Mouse (Mus musculus) c-Kit-positive CD71-positive TER-119-positive erythroid progenitor cells, embryonic 14.5 days (primary cell): Measurements from ENCODE around the gene Frem2.
A peak's percentile ranks its signal among the peaks of the same experiment; 100 is the strongest.

ENCODE experiments used
- DNase-seq: peaks from one replicate; pipeline ENCODE4 v3.0.0-alpha.2; 2013; ENCODE audit warnings: low spot score

The Frem2 gene

DNA sequence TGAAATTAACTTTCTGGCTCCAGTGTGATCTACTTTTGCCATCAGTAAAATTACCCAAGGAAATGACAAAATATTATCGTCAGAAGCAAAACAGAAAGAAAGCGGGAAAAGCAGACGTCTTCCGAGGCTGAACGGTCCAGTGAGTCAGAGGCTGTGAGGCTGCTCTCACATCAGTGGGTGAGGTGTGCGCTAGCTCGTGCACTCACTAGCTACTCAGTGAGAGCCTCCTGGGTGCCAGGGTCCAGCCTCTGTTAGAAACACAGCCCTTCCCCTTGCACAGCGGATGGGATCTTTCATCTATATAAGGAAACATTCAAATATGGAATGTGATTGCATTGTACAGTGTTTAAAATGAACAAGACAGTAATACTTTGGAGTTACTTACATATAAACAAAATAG lies 36.8 kb downstream of the Frem2 start:
- no peak for DNase-seq

DNA sequence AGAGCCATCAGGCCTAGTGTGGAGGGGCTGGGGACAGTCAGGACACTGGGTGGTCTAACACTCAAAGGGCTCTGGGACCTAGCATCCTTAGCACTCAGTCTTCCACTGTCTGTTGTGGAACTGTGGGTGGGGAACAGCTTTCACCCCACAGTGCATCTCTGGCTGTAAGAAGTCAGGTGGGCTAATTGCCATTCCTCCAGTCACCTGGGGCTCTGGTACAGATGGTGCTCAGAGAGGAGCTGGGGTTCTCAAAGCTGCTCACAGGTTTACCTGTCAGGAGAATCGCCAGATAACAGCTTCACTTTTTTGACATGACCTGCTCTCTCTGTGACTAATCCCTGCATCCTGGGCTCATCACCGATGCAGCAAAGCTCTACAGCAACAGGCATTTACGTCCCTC lies 46.0 kb downstream of the Frem2 start:
- DNase-seq: no peak

GRCm38 (mm10) chr3:53609851-53610250 lies 47.3 kb downstream of the Frem2 start:
- DNase-seq: no peak

DNA sequence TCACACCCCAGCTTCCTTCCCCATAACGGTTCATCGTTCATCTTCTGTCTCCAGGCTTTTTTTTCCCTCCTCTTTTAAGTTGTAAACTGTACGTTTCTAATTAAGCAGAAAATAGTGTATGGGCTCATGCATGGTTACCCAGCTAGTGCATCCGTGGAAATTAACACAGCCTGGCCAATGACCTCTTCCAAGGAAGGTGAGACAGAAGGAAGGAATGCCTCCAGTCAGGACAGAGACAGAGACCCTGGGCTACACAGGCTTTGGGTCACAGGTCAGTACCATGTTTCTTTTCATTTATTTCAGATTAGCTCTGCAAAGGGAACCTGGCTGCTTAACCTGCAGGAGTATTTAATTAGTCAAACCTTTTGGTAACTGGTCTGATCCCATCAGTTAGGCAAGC lies 57.0 kb downstream of the Frem2 start:
- no peak for DNase-seq

- DNase-seq: no peak
Observed at GRCm38 (mm10) chr3:53599315-53599714, 57.8 kb downstream of the Frem2 start.

DNA sequence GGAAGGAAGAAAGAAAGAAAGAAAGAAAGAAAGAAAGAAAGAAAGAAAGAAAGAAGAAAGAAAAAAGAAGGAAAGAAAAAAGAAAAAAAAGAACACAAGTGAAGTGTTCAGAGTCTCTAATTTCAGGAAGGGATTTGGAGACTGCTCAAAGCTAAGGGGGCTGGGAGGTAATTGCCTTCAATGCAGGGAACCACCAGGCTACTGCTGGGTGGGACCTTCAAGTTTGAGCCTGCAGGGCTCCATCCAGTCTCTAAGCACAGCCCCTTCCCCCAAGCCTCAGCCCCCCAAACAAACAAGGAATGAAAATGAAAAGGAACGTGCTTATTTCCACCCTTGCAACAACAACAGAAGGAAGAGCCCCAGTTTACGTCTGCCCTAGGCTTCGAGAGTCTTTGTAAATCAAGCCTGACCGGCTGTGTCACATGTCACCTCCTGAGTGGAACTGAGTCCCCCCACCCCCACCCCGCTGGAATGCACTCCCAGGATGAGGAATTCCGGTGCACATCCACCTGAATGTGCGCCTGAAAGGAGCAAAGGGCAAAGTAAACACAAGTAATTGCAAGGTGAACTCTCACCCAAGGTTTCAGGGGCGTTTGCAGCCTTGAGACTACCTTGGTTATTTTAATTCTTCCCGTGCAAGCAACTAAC lies 58.9 kb downstream of the Frem2 start:
- DNase-seq: no peak

DNA sequence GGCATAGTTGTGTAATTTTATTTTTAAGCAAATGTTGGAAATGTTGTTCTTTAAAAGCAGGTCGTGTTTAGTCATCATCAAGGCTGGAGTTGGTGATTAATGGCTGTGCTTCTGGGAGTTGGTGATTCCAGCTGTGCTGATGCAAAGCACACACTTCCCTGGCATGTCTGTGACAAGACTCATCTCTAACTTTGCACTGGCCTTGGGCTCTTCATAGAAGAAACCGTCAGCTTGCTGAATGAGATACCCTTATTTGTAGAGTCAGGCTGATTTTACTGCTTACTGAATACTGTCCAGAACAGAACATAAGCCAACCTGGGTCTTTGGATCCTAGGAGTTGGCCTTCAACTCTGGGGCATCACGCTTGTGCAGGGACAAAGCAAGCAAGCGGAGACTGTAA lies 62.7 kb downstream of the Frem2 start:
- no peak for DNase-seq

- no peak for DNase-seq
Observed at GRCm38 (mm10) chr3:53593718-53594117, 63.4 kb downstream of the Frem2 start.

- DNase-seq: no peak
Observed at GRCm38 (mm10) chr3:53592036-53592435, 65.1 kb downstream of the Frem2 start.

- DNase-seq: peak; percentile 18
Observed at GRCm38 (mm10) chr3:53590139-53590621, 67.0 kb downstream of the Frem2 start.

DNA sequence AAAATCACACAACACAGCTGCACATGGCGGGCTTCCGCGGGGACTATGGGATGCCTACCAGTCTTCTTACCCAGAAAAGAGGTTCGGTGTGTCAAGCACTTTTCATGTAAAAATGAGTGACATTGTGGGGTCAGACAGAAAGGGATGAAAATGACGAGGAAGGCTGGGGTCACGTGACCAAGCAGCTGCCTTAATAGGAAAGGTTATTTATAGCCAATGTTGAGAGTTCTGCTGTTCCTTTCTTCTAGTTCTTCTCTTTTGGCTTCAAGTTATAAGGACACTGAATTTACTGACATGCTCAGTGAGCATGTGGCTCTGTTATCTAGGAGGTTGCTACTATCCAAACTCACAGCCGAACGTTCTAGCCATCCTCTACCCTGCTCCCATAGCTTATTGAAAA lies 73.9 kb downstream of the Frem2 start:
- no peak for DNase-seq

- DNase-seq: no peak
Observed at GRCm38 (mm10) chr3:53580596-53581254, 76.4 kb downstream of the Frem2 start.

- DNase-seq: no peak
Observed at GRCm38 (mm10) chr3:53579121-53579704, 77.9 kb downstream of the Frem2 start.

DNA sequence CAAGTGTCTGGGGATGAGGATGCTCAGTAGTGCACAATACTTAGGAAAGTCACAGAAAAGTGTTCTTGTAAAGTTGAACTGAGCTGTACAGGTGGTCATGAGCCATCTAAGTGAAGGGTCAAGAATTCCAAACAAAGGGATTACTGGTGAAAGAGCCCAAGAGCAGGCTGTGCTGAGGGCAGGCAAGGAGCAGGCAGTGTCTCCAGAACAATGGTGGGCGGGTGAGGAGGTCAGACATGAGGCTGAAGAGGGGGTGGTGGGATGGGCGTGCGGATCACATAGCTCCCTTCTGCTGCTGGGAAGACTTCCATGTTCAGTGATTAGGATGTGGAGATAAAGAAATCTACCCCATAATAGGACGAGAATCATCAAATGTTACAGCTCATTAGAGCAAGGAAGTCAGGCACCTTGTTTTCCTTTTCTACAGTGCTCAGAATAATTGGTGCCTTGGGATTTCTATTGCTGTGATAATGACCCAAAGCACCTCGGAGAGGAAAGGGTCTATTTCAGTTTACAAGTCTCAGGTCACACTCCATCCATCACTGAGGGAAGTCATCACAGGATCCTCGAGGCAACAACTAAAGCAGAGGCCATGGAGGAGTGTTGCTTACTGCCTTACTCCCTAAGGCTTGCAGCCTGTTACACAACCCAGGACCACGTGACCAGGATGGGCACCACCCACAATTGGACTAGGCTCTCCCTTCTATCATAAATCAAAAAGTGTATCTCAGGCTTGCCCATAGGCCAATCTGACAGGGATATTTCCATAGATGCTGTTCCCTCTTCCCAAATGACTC lies 80.6 kb downstream of the Frem2 start:
- no peak for DNase-seq

DNA sequence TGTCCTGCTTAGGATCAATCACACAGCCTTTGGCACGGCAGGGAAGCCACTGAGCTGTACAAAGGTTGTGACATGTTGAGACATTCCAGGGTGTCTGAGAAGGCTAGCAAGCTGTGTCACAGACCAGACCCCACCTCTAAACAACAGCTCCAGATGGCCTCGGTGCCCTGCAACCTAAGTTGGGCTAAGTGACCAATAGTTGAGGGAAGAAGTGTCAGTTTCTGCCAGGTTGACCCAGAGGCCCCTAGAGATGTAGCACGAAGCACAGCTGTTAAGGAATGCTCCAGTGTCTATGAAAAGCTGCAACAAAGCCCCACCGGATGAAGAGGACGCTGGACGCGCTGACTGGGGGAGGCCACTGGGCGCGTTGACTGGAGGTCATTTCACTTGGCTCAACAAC lies 83.0 kb downstream of the Frem2 start:
- no peak for DNase-seq

GRCm38 (mm10) chr3:53571663-53572062 lies 85.5 kb downstream of the Frem2 start:
- DNase-seq: no peak

- DNase-seq: no peak
Observed at GRCm38 (mm10) chr3:53564521-53564920, 92.6 kb downstream of the Frem2 start.

DNA sequence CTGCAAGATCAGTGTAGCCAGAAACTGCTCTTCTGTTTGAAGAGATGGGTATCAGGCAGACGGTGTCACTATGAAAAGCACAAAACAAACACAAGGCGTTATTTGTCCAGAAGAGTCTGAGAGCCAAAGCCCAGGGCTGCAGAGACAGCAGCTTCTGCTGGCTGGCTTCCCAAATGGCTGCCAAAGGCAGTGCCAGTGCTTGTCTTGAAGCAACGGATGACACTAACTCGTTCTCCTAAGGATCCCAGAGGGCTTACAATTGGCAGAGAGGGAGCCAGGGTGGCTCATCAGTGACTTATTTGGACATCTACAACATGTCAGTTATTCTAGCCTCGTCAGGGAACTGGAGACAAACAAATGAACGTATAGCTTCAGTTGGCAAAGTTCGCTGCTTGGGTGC lies 93.4 kb downstream of the Frem2 start:
- no peak for DNase-seq

- DNase-seq: peak; percentile 33
Observed at GRCm38 (mm10) chr3:53561813-53562212, 95.3 kb downstream of the Frem2 start.

DNA sequence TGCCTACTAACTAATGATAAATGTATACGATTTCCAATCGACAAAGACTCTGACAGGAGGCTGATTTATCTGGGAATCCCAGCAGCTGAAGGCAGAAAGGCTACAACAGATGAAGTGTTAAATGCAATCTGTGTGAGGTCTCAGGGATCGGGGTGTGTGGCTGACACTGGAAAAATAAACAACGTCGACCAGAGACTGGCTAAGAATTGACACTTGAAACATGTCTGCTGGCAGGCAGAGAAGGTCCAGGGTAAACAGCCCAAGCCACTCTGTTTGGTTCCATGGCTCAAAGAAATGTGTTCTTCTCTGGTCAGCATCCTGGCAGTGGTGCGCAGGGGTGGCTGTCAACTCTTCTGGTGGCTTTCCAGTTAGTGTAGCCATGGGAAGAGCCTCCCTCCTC lies 98.1 kb downstream of the Frem2 start:
- no peak for DNase-seq

GRCm38 (mm10) chr3:53558230-53558629 lies 98.9 kb downstream of the Frem2 start:
- no peak for DNase-seq

- no peak for DNase-seq
Observed at GRCm38 (mm10) chr3:53557388-53558214, 99.6 kb downstream of the Frem2 start.
